Mouse (Mus musculus) kidney, adult 2 months (tissue): ENCODE data around the gene Cdrt4. TPM values are rescaled to one million over a fixed set of nuclear protein-coding genes. Genes with fewer than 3 reads are reported as not detected.
A peak's percentile ranks its signal among the peaks of the same experiment; 100 is the strongest.

ENCODE experiments used
- DNase-seq: peaks from one replicate; pipeline ENCODE4 v3.0.0; 2021
- H3K27ac ChIP-seq: fragments of 200-500 bp; 2 replicates; pipeline ENCODE4 v1.5.1; 2012; ENCODE audit warnings: low read depth, low read length, control low read depth, inconsistent platforms; ENCODE audit not compliant: insufficient read depth
- H3K27me3 ChIP-seq: fragments of 200-500 bp; replicated peaks from 2 replicates; pipeline ENCODE4 v1.6.1; 2012; ENCODE audit warnings: mild to moderate bottlenecking, moderate library complexity, low read length, inconsistent platforms; ENCODE audit not compliant: control insufficient read depth, insufficient read depth
- H3K36me3 ChIP-seq: fragments of 200-500 bp; 2 replicates; pipeline ENCODE4 v1.6.1; 2012; ENCODE audit warnings: mild to moderate bottlenecking, moderate library complexity, low read length, inconsistent platforms; ENCODE audit not compliant: control insufficient read depth, insufficient read depth
- H3K4me1 ChIP-seq: fragments of 200-500 bp; 2 replicates; pipeline ENCODE4 v1.6.1; 2011; ENCODE audit warnings: low read length; ENCODE audit not compliant: control insufficient read depth, insufficient read depth
- H3K4me3 ChIP-seq: fragments of 200-500 bp; 2 replicates; pipeline ENCODE4 v1.5.1; 2011; ENCODE audit warnings: mild to moderate bottlenecking, low read depth, low read length, control low read depth; ENCODE audit not compliant: insufficient read depth
- CTCF ChIP-seq: fragments of 200-500 bp; conservative IDR thresholded peaks from 2 replicates; pipeline ENCODE4 v1.5.1; 2011; ENCODE audit warnings: low read depth, mild to moderate bottlenecking, control low read depth, low read length, moderate library complexity, mixed read lengths; ENCODE audit not compliant: insufficient read depth, insufficient read length
- POLR2A ChIP-seq: fragments of 200-500 bp; IDR thresholded peaks from one replicate; pipeline ENCODE4 v1.6.1; 2011; ENCODE audit warnings: low read depth, low read length, control low read depth
- WGBS: fragments of 180-500 bp; shearing (Covaris S2); methylation state at CpG from one replicate; pipeline ENCODE4 v1.1.7; 2018; 5-methylcytosine and 5-hydroxymethylcytosine counted together
- polyA plus RNA-seq: library from polyadenylated mRNA; depleted of rRNA; stranded (reverse); fragments of >200 nt; gene quantifications from 2 replicates; pipeline ENCODE4 v1.2.3, GENCODE M21; 2012

Cdrt4 gene
- polyA plus RNA-seq, 1 experiment: not detected

DNA sequence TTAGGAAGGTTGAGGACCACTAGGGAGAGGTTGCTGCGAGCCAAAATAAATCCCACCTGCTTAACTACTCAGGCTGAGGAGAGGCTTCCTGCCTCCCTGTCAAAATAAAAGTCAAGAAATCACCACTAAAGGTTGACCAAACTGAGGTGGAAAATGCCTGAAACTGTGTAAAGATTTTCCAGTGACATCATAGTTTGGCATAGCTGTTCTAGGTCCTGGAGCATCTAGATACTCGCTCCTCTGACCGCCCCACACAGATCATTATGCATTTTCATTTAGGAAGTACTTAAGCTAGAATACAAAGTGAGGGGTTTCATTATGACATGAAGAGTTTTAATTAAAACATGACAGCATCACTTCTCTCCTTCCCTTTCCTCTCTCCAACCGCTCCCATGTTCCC lies 12.3 kb downstream of the Cdrt4 start:
- no peaks in the 10 kb centered on the region for H3K27me3 ChIP-seq
- H3K27ac ChIP-seq: no peak overlapping the region
- TF ChIP-seq POLR2A: no peak
- no peak for TF ChIP-seq CTCF
- H3K4me1 ChIP-seq: 0 out of 2 replicates have a peak, but pooled peaks cover 2% of the 10 kb centered on the region
- 82% methylated on average over 4 of the region's 4 CpGs for WGBS
- no peak overlapping the region for H3K4me3 ChIP-seq
- DNase-seq: no peak
- H3K36me3 ChIP-seq: no peaks in the 10 kb centered on the region

DNA sequence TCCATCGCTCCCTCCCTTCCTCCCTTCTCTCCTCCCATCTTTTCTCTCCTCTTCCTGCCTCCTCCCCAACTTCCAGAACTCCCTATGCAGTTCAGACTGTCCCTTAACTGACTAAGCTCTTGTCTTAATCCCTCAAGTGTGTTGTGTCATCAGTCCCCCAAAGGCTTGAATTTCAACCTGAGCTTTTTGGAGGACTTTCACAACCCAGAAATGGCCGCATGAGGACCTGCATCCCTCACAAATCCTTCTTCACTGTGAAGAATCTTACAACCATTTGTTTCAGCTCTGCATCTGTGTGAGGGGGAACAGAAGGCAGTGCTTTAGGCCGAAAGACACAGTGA lies 15.4 kb downstream of the Cdrt4 start:
- Histone ChIP-seq H3K4me1 (0 out of 2 replicates have a peak, but pooled peaks cover 2% of the 10 kb centered on the region), H3K27me3 (no peaks in the 10 kb centered on the region), H3K4me3 (no peak overlapping the region), H3K36me3 (no peaks in the 10 kb centered on the region), H3K27ac (peak overlapping the region; percentile 84)
- DNase-seq: no peak
- WGBS: 63% methylated on average over 3 of the region's 3 CpGs
- TF ChIP-seq CTCF (no peak), POLR2A (no peak)

DNA sequence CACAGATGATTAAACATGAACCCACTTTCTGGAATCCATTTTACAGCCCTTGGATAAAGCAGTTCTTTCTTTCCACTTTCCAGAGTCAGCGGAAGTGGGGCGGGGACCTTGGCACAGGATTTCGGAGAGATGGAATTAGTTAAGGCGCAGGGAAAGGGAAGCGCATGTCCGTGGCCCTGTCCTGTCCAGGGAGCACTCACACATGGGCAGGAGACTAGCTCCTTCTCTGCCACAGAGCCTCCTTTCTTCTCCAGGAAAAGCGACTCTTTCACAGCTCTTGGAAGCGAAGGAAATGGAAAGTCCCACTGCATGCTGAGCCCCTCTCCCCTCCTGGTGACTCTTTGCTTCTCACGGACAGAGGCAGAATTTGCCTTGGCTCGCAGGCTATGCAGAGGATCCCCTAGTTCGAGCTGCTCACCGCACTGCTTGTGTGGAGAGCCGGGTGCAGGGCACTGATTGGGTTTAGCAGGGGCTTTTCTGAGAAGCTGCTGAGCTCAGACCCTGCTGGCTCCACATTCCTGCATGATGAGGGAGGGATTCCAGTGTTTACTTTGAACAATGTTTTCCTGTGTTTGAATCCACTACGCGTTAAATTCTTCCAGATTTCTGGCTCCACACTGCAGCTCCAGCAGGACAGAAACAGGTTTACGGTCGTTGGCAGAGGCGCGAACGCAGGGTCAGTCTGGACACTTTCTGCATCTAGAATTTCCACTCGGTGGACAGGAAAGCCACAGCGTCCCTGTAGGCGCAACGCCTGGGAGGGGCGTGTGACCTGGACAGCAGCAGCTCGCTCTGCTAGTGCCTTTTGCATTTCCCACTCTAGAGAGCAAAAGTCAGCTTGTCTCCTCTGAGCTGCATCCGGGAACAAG lies 16.0 kb downstream of the Cdrt4 start:
- no peaks in the 10 kb centered on the region for H3K27me3 ChIP-seq
- no peak for TF ChIP-seq POLR2A
- TF ChIP-seq CTCF: no peak
- H3K36me3 ChIP-seq: no peaks in the 10 kb centered on the region
- H3K4me3 ChIP-seq: peak overlapping the region; percentile 16; the same call in 1 of the 2 replicates
- H3K27ac ChIP-seq: peak overlapping the region; percentile 84
- peak; percentile 50 for DNase-seq
- WGBS: 9% methylated on average over 27 of the region's 27 CpGs
- 0 out of 2 replicates have a peak, but pooled peaks cover 2% of the 10 kb centered on the region for H3K4me1 ChIP-seq

DNA sequence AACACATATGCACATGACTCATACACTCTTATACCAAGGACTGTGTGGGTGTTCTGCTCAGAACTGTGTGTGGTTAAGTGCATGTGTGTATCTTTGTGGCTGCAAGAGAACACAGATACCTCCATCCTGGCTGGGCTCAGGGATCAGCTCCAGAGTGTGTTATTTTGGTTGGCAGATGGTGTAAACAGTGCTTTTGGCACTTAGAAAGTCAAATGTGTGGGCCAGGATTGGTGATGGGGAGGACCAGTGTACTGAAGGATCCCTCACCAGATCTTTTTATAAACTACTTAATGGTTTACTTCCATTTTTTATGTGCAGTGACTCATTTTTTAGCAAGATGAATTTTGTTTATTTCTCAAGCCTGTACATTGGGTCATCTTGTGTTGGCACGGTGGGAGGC lies 26.2 kb downstream of the Cdrt4 start:
- TF ChIP-seq CTCF: no peak
- DNase-seq: no peak
- Histone ChIP-seq H3K36me3 (no peaks in the 10 kb centered on the region), H3K4me1 (no peaks in the 10 kb centered on the region), H3K27me3 (no peaks in the 10 kb centered on the region), H3K4me3 (no peak overlapping the region), H3K27ac (no peak overlapping the region)
- WGBS: 94% methylated on average over 1 of the region's 1 CpGs

DNA sequence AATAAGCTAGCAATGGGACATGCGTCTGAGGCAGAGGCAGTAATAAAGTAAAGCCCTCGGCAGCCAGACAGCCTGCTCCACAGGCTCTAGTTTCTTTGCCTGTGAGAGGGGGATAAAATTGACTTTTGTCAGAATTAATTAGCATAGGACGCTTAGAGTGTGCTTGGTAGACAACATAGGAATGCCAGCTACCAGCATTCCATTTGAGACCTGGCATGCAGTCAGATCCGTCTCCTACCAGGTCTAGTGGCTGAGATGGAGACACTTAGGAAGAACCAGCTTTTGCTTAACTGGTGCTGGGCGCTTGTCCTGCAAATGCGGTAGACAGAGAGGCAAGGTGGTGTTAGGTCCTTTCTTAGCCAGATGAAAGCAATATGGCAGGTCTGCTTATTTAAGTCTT lies 27.9 kb downstream of the Cdrt4 start:
- no peak for DNase-seq
- 60% methylated on average over 6 of the region's 6 CpGs for WGBS
- no peak for TF ChIP-seq POLR2A
- TF ChIP-seq CTCF: no peak
- no peaks in the 10 kb centered on the region for H3K4me1 ChIP-seq
- no peaks in the 10 kb centered on the region for H3K27me3 ChIP-seq
- no peaks in the 10 kb centered on the region for H3K36me3 ChIP-seq
- no peak overlapping the region for H3K27ac ChIP-seq
- H3K4me3 ChIP-seq: no peak overlapping the region

DNA sequence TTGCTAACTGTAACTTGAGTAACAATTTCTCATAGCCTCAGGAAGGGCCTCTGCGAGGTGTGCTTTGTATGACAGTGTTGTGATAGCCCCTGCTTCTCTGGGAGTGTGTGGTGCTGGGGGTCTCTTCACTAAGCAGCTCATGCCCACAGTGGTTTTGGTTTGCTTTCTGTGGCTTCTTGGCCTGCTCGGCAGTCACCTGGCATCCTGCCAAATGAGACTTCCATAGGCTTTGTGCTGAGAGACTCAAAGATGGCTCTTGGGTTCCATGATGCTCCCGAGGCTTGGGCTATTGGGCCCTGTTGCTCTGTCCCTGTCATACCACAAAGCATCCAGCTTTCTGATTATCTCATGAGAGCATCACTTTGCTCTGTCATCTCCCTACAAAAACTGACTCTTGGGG lies 30.7 kb downstream of the Cdrt4 start:
- Histone ChIP-seq H3K4me3 (no peak overlapping the region), H3K36me3 (no peaks in the 10 kb centered on the region), H3K4me1 (no peaks in the 10 kb centered on the region), H3K27ac (no peak overlapping the region), H3K27me3 (no peaks in the 10 kb centered on the region)
- 69% methylated on average over 3 of the region's 3 CpGs for WGBS
- no peak for TF ChIP-seq CTCF
- no peak for TF ChIP-seq POLR2A
- no peak for DNase-seq

- WGBS: 47% methylated on average over 3 of the region's 3 CpGs
- Histone ChIP-seq H3K4me1 (no peaks in the 10 kb centered on the region), H3K4me3 (no peak overlapping the region), H3K36me3 (no peaks in the 10 kb centered on the region), H3K27me3 (no peaks in the 10 kb centered on the region), H3K27ac (no peak overlapping the region)
- DNase-seq: peak; percentile 43
- no peak for TF ChIP-seq CTCF
These were observed 32.8 kb downstream of the Cdrt4 start for GRCm38 (mm10) chr11:62983793-62984192.
